Mouse (Mus musculus) kidney, adult 2 months (tissue): ENCODE measurements around the gene Prkcz.

ENCODE experiments used
- CTCF ChIP-seq: fragments of 200-500 bp; conservative IDR thresholded peaks from 2 replicates; pipeline ENCODE4 v1.5.1; 2011; ENCODE audit warnings: low read depth, mild to moderate bottlenecking, control low read depth, low read length, moderate library complexity, mixed read lengths; ENCODE audit not compliant: insufficient read depth, insufficient read length
- POLR2A ChIP-seq: fragments of 200-500 bp; IDR thresholded peaks from one replicate; pipeline ENCODE4 v1.6.1; 2011; ENCODE audit warnings: low read depth, low read length, control low read depth

- TF ChIP-seq CTCF (no peak), POLR2A (no peak)
These were observed 16.9 kb downstream of the Prkcz start for GRCm38 (mm10) chr4:155344299-155344600.
